8 mouse cellular contexts compared by ENCODE assay signal in genomic region chr17:6960776-6961175, GRCm38 (mm10). TPM values are rescaled to one million over a fixed set of nuclear protein-coding genes. Genes with fewer than 3 reads are reported as not detected.
DNase-seq lines count a peak whose midpoint lies in the region; ATAC-seq and TF ChIP-seq lines count a peak whose summit lies in the region.
"Not testable (repeated sequence)": the region's sequence is repeated elsewhere in the genome, so short reads cannot be mapped to it uniquely, and the experiment has no call there.

Tagap1 (minus strand) TSS chr17:6961156.

- H3K79me2 ChIP-seq in MEL (ENCODE audit: control insufficient read depth, insufficient read depth, low read length, poor library complexity): not testable (repeated sequence)

- H3K4me3 ChIP-seq in MEL (ENCODE audit: control insufficient read depth in 1 of 2, insufficient read depth in 1 of 2, low read depth in 2 of 2, low read length in 2 of 2): peak within 1 kb of the TSS; percentile 58 to 59
- peak within 1 kb of the TSS; percentile 75 for H3K4me3 ChIP-seq in gastrocnemius, adult 2 months
- peak within 1 kb of the TSS; percentile 51 for H3K4me3 ChIP-seq in hindbrain, embryonic 12.5 days
- H3K4me3 ChIP-seq in lung, adult 2 months (replicated peaks; ENCODE audit: extremely low read depth, low read depth, low read length): peak within 1 kb of the TSS; percentile 59
- H3K4me3 ChIP-seq in neural tube, embryonic 12.5 days: peak within 1 kb of the TSS; percentile 55

- TF ChIP-seq POLR2A in MEL (IDR thresholded peaks at IDR 0.05; ENCODE audit: control insufficient read depth in 1 of 2, insufficient read depth in 1 of 2, low read depth in 1 of 2, low read length in 2 of 2, poor library complexity in 1 of 2); lung, adult 2 months (IDR thresholded peaks at IDR 0.05; ENCODE audit: borderline replicate concordance, extremely low read depth, low read depth, low read length): not testable (repeated sequence)

- not testable (repeated sequence) for H3K4me1 ChIP-seq in MEL (ENCODE audit: control insufficient read depth in 1 of 2, insufficient read depth in 2 of 2, low read length in 2 of 2); hindbrain, embryonic 12.5 days; lung, adult 2 months (ENCODE audit: control insufficient read depth, insufficient read depth, low read length); neural tube, embryonic 12.5 days

- H3K9me3 ChIP-seq in MEL (replicated peaks; ENCODE audit: insufficient read depth, low read length); hindbrain, embryonic 12.5 days (replicated peaks); neural tube, embryonic 12.5 days: not testable (repeated sequence)

- not testable (repeated sequence) for TF ChIP-seq CTCF in MEL (IDR thresholded peaks at IDR 0.05 in 2 of 3, conservative IDR thresholded peaks at IDR 0.05 in 1 of 3; ENCODE audit: control insufficient read depth in 1 of 3, insufficient read depth in 1 of 3, low read depth in 2 of 3, low read length in 3 of 3, poor library complexity in 1 of 3, severe bottlenecking in 1 of 3); gastrocnemius, adult 2 months (IDR thresholded peaks at IDR 0.05); lung, adult 2 months (IDR thresholded peaks at IDR 0.05; ENCODE audit: insufficient read depth, low read length)

- not testable (repeated sequence) for TF ChIP-seq EP300 in MEL (IDR thresholded peaks at IDR 0.05; ENCODE audit: low read depth in 1 of 2, low read length in 2 of 2)

- H3K36me3 ChIP-seq in MEL (ENCODE audit: control insufficient read depth in 1 of 2, insufficient read depth in 2 of 2, low read length in 2 of 2); hindbrain, embryonic 12.5 days; neural tube, embryonic 12.5 days: not testable (repeated sequence)

- not testable (repeated sequence) for ATAC-seq in hindbrain, embryonic 12.5 days (ENCODE audit: low FRiP score); neural tube, embryonic 12.5 days (ENCODE audit: low FRiP score, low read depth)

- H3K4me2 ChIP-seq in hindbrain, embryonic 12.5 days (replicated peaks): peak within 1 kb of the TSS; percentile 51
- peak within 1 kb of the TSS; percentile 52 for H3K4me2 ChIP-seq in neural tube, embryonic 12.5 days (replicated peaks)

- WGBS in hindbrain, embryonic 12.5 days: under 1% methylated on average over 24 of the region's 51 CpGs
- 1% methylated on average over 41 of the region's 51 CpGs for WGBS in lung, adult 2 months
- WGBS in neural tube, embryonic 12.5 days: 1% methylated on average over 45 of the region's 51 CpGs

- TF ChIP-seq RAD21 in MEL (IDR thresholded peaks at IDR 0.05; ENCODE audit: low read depth, low read length): not testable (repeated sequence)

- H3K27me3 ChIP-seq in MEL (ENCODE audit: control insufficient read depth in 1 of 2, insufficient read depth in 2 of 2, low read length in 2 of 2); hindbrain, embryonic 12.5 days; neural tube, embryonic 12.5 days (replicated peaks): not testable (repeated sequence)

- DNase-seq in MEL (ENCODE audit: low read depth, low spot score): peak; percentile 11
- peak; percentile 63 to 78 for DNase-seq in cerebellum, postnatal 25 days
- DNase-seq in gastrocnemius, adult 2 months: peak; percentile 65
- peak; percentile 49 to 60 for DNase-seq in layer of hippocampus, postnatal 10 days (ENCODE audit: low spot score in 2 of 2)
- peak; percentile 65 for DNase-seq in lung, adult 2 months
- DNase-seq in thymus, adult 18-20 months: peak; percentile 47 to 53

- H3K9ac ChIP-seq in MEL (ENCODE audit: control insufficient read depth, low read depth, low read length, poor library complexity, severe bottlenecking): peak within 1 kb of the TSS; percentile 69
- peak within 1 kb of the TSS; percentile 67 for H3K9ac ChIP-seq in hindbrain, embryonic 12.5 days
- peak within 1 kb of the TSS; percentile 62; the same call in 1 of the 2 replicates for H3K9ac ChIP-seq in neural tube, embryonic 12.5 days

- H3K27ac ChIP-seq in MEL (ENCODE audit: control insufficient read depth, low read depth, low read length); neural tube, embryonic 12.5 days: not testable (repeated sequence)
- peak within 1 kb of the TSS; percentile 83 for H3K27ac ChIP-seq in gastrocnemius, adult 2 months
- H3K27ac ChIP-seq in hindbrain, embryonic 12.5 days: peak within 1 kb of the TSS; percentile 52; the same call in 1 of the 2 replicates

- intact Hi-C loops in gastrocnemius, adult 2 months (cut with DNase I): not testable (repeated sequence)

RNA-seq across cellular contexts. Expression of gene Tagap1, which starts in this region (rescaled TPM):
- total RNA-seq in MEL (2012; rRNA removed): 15.0 and 17.6 TPM in 2 replicates
- polyA plus RNA-seq in MEL (2012; ENCODE audit: insufficient read depth in 1 of 2, insufficient read length in 2 of 2, low read depth in 1 of 2, low replicate concordance in 2 of 2, missing spikeins in 1 of 2): 10 to 100 TPM in 1 of 2 experiments, not detected in 1; 25.2 TPM
- 10 to 100 TPM; 11.7 to 16.2 TPM for total RNA-seq in gastrocnemius, adult 2 months (2021)
- polyA plus RNA-seq in hindbrain, embryonic 12.5 days (2016; fragmentation: Nextera tagmentation; extraction: Ambion mirVana): 46.8 and 51.7 TPM in 2 replicates
- 10 to 100 TPM; 22.1 to 22.3 TPM for total RNA-seq in layer of hippocampus, postnatal 10 days (2021)
- 10.1 and 13.1 TPM in 2 replicates for polyA plus RNA-seq in lung, adult 2 months (2012; rRNA removed)
- 50.4 and 55.7 TPM in 2 replicates for polyA plus RNA-seq in neural tube, embryonic 12.5 days (2016; fragmentation: Nextera tagmentation; extraction: Ambion mirVana)

Comparison
In these comparisons a context has a peak if more than half of its experiments do, and no peak if none do; other contexts are left out.
1. DNase-seq: peak in every context shown above with its lines; median percentile 70 in cerebellum, postnatal 25 days; 65 in gastrocnemius, adult 2 months; 65 in lung, adult 2 months; 54 in layer of hippocampus, postnatal 10 days; 50 in thymus, adult 18-20 months; 11 in MEL.